Mouse (Mus musculus) effector memory CD4-positive, alpha-beta T cell, adult 5 months (primary cell): ENCODE measurements around the gene Kcnj6. TPM values are rescaled to one million over a fixed set of nuclear protein-coding genes. Genes with fewer than 3 reads are reported as not detected.

Experiments used
- polyA plus RNA-seq: library from polyadenylated mRNA; unstranded; fragments of 100-300 nt; shearing (Covaris generic); gene quantifications from one replicate; pipeline ENCODE4 v1.2.1, GENCODE M21; 2017

Kcnj6 gene
- 0.15 TPM for polyA plus RNA-seq

DNA sequence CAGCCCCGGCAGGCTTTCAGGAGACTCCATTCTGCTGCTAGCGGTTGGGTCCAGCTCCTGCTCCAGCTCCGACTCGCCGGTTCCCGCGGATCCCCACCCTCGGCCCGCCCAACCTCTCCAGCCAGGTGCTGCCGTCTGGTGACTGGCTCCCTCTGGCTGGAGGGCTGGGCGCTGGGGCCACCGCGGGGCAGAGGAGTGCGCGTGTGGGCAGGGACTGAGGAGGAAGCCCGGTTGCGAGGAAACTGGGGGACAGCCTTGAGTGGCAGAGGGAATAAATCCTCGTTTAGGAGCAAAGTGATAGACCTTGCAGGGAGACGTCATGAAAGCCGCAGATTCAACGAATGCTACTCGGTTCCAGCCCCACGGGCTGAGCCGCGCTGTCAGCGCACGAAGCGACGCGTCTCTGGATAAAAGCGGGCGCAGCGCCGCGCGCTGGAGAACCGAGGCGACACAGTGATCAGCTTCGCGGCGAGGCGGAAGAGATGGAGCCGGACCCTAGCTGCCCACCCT is at the start of gene Kcnj6:
TSS of gene Kcnj6 (minus strand) at position 362 of the 510 bp plus-strand sequence.

